Mouse (Mus musculus) embryonic facial prominence, embryonic 15.5 days (tissue): ENCODE measurements around the gene Fcrl5. TPM values are rescaled to one million over a fixed set of nuclear protein-coding genes. Genes with fewer than 3 reads are reported as not detected.

Experiments used
- ATAC-seq: fragments of 200-750 bp; cut with Nextera tagmentation; 2 replicates; pipeline ENCODE4 v1.8.0; 2017; ENCODE audit warnings: low read depth, moderate TSS enrichment; ENCODE audit not compliant: insufficient number of reproducible peaks, low FRiP score, low TSS enrichment
- H3K27ac ChIP-seq: fragments of 300-500 bp; sonication (generic); replicated peaks from 2 replicates; pipeline ENCODE4 v1.5.1; 2015; ENCODE audit warnings: mild to moderate bottlenecking, inconsistent platforms
- H3K27me3 ChIP-seq: fragments of 300-500 bp; sonication (generic); 2 replicates; pipeline ENCODE4 v1.6.1; 2015; ENCODE audit warnings: inconsistent platforms
- H3K36me3 ChIP-seq: fragments of 300-500 bp; sonication (generic); 2 replicates; pipeline ENCODE4 v1.6.1; 2015; ENCODE audit warnings: mild to moderate bottlenecking, inconsistent platforms
- H3K4me1 ChIP-seq: fragments of 300-500 bp; sonication (generic); 2 replicates; pipeline ENCODE4 v1.6.1; 2015; ENCODE audit warnings: inconsistent platforms
- H3K4me2 ChIP-seq: fragments of 300-500 bp; sonication (generic); replicated peaks from 2 replicates; pipeline ENCODE4 v1.6.1; 2015; ENCODE audit warnings: mild to moderate bottlenecking, inconsistent platforms
- H3K4me3 ChIP-seq: fragments of 300-500 bp; sonication (generic); replicated peaks from 2 replicates; pipeline ENCODE4 v1.5.1; 2015; ENCODE audit warnings: mild to moderate bottlenecking, inconsistent platforms
- H3K9ac ChIP-seq: fragments of 300-500 bp; sonication (generic); 2 replicates; pipeline ENCODE4 v1.6.1; 2015; ENCODE audit warnings: inconsistent platforms
- H3K9me3 ChIP-seq: fragments of 300-500 bp; sonication (generic); replicated peaks from 2 replicates; pipeline ENCODE4 v1.6.1; 2016; ENCODE audit warnings: inconsistent platforms
- WGBS: fragments of 180-500 bp; shearing (Covaris S2); methylation state at CpG from one replicate; pipeline ENCODE4 v1.1.7; 2015; 5-methylcytosine and 5-hydroxymethylcytosine counted together
- polyA plus RNA-seq: library from polyadenylated mRNA; unstranded; fragments of >200 nt; fragmentation: Nextera tagmentation; extraction: Ambion mirVana; gene quantifications from 2 replicates; pipeline ENCODE4 v1.2.1, GENCODE M21; 2015

Gene Fcrl5
- polyA plus RNA-seq, 1 experiment from 2014 or later, result not detected

- H3K9ac ChIP-seq, result no peak overlapping the region
- WGBS, result 45% methylated on average over 8 of the region's 8 CpGs
- no peak overlapping the region for H3K27ac ChIP-seq
- H3K4me1 ChIP-seq, result peaks cover 12% of the 10 kb centered on the region
- H3K9me3 ChIP-seq, result no peaks in the 10 kb centered on the region
- H3K4me3 ChIP-seq, result no peak overlapping the region
- no peak for ATAC-seq
- H3K4me2 ChIP-seq, result no peak overlapping the region
- 0 out of 2 replicates have a peak, but pooled peaks cover 7% of the 10 kb centered on the region for H3K27me3 ChIP-seq
- H3K36me3 ChIP-seq, result no peaks in the 10 kb centered on the region
Observed at GRCm38 (mm10) chr3:87501151-87501550, 65.6 kb downstream of the Fcrl5 start.

GRCm38 (mm10) chr3:87502771-87503170 is 67.2 kb downstream of the Fcrl5 start:
- 90% methylated on average over 6 of the region's 6 CpGs for WGBS

DNA sequence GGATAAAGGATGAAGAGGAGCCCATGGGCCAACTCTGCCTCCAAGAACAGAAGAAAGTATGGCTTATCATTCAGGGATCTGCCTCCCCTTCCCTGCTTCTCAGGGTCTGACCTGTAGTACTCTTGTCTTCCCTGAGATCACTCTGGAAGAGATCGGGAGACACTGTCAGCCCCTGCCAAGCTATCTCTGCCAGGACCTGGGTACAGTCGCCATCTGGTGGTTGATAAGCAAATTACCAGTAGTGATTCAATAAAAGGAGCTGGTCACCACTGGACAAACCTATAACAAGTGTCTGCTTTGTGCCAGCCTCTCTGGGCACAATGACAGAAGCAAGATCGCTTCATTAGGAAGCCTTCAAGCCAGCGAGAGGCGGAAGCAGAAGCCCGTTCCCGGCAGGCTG is 68.8 kb downstream of the Fcrl5 start:
- H3K27ac ChIP-seq, result no peak overlapping the region
- H3K4me1 ChIP-seq, result peaks cover 22% of the 10 kb centered on the region
- H3K9ac ChIP-seq, result no peak overlapping the region
- H3K4me2 ChIP-seq, result no peak overlapping the region
- no peak overlapping the region for H3K4me3 ChIP-seq
- 0 out of 2 replicates have a peak, but pooled peaks cover 7% of the 10 kb centered on the region for H3K27me3 ChIP-seq
- no peaks in the 10 kb centered on the region for H3K36me3 ChIP-seq
- H3K9me3 ChIP-seq, result no peaks in the 10 kb centered on the region
- ATAC-seq, result no peak
- WGBS, result 21% methylated on average over 7 of the region's 7 CpGs

More at GRCm38 (mm10) chr3:87502771-87503170, 67.2 kb downstream of the Fcrl5 start:
- Histone ChIP-seq H3K27me3 (0 out of 2 replicates have a peak, but pooled peaks cover 7% of the 10 kb centered on the region), H3K4me3 (no peak overlapping the region), H3K4me1 (peaks cover 12% of the 10 kb centered on the region), H3K4me2 (no peak overlapping the region), H3K27ac (no peak overlapping the region), H3K9ac (no peak overlapping the region), H3K36me3 (no peaks in the 10 kb centered on the region), H3K9me3 (no peaks in the 10 kb centered on the region)
- ATAC-seq, result no peak

- H3K4me1 ChIP-seq, result peaks cover 24% of the 10 kb centered on the region
- H3K36me3 ChIP-seq, result no peaks in the 10 kb centered on the region
- no peak overlapping the region for H3K4me2 ChIP-seq
- H3K27ac ChIP-seq, result no peak overlapping the region
- H3K27me3 ChIP-seq, result 0 out of 2 replicates have a peak, but pooled peaks cover 7% of the 10 kb centered on the region
- no peak overlapping the region; the same call in 1 of the 2 replicates for H3K9ac ChIP-seq
- 39% methylated on average over 4 of the region's 4 CpGs for WGBS
- no peak for ATAC-seq
- no peak overlapping the region for H3K4me3 ChIP-seq
- H3K9me3 ChIP-seq, result no peaks in the 10 kb centered on the region
Observed at GRCm38 (mm10) chr3:87504749-87505425, 69.3 kb downstream of the Fcrl5 start.

DNA sequence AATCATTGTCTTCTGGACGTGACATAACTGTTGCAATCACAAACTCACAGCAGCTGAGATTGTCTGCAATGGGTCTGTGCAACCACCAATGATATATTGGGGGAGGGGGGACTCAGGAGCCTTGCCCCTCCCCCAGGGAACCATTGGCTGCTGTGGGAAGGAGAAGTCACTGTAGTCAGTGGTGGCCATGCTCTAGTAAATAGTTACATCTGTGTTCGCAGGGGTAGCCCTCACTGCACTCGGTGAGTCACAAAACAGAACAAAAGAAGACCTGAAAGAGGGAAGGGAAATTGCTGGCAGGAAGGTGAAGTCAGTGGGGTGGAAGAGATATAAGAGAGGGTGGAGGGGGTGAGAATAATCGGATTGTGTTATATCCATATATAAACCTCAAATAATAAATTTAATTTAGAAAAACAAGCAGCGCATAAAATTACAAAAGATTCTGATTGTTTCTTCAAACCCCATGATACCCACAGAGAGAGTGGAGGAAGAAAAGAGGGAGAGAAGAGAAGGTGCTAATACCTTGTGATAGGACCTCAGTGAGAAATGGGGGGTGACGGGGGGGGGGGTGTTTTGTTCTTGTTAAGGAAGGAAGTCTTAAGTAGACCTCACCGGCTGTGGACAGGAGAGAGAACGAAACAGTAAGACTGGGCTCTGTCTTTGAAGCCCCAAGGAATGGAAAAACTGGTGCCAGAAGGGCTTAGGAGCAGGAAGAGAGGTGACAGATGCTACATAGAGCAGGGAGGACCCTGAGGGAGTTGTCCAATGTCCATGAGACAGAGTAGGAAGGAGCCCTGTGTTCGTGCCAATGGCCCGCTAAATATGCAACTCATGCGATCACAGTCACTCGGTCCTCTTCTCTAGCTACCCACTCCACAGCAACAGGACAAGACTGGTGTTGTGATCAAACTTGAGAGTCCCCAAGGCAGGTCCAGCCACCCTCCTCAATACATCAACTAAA is 71.2 kb downstream of the Fcrl5 start:
- H3K4me2 ChIP-seq, result no peak overlapping the region
- H3K9ac ChIP-seq, result no peak overlapping the region
- no peak overlapping the region for H3K4me3 ChIP-seq
- H3K9me3 ChIP-seq, result no peaks in the 10 kb centered on the region
- ATAC-seq, result no peak
- 0 out of 2 replicates have a peak, but pooled peaks cover 2% of the 10 kb centered on the region for H3K27me3 ChIP-seq
- H3K4me1 ChIP-seq, result peaks cover 16% of the 10 kb centered on the region
- WGBS, result 65% methylated on average over 12 of the region's 12 CpGs
- H3K27ac ChIP-seq, result no peak overlapping the region
- H3K36me3 ChIP-seq, result no peaks in the 10 kb centered on the region

DNA sequence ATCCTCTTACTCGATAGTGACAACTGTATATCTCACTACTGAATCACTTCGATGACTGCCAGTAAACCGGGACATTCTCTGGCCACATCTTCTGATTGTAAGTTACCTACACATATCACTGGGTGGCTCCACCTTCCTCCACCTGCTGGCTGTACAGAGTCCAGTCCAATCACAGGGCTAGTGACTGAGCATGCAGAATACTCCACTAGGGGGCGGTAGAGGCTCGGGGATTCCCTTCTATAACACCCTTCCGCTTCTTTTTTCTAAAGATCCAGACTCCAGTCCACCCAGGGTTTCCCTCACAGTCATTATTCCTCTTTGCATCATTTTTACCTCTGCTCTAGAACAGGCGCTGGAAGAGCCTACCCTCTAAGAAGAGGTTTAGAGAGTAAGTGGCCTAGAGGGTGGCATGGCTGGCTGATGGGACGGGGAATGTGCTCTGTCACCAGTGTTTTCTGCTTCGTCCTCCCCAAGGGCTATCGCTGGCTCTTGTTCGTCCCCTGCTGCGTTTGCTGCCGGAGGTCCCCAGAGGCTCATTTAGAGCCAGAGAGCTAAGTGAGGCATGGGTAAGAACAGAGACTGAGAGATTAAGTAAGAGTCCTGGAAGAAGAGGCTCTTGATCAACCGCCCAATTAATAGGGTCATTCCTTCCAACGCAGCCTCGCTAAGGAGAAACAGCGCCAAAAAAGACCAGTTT is 72.8 kb downstream of the Fcrl5 start:
- no peaks in the 10 kb centered on the region for H3K9me3 ChIP-seq
- ATAC-seq, result peak; percentile 66; the same call in 1 of the 2 replicates
- H3K4me1 ChIP-seq, result peaks cover 21% of the 10 kb centered on the region
- H3K9ac ChIP-seq, result no peak overlapping the region
- no peak overlapping the region for H3K4me3 ChIP-seq
- WGBS, result 26% methylated on average over 17 of the region's 17 CpGs
- H3K27ac ChIP-seq, result no peak overlapping the region
- H3K36me3 ChIP-seq, result no peaks in the 10 kb centered on the region
- H3K27me3 ChIP-seq, result 0 out of 2 replicates have a peak, but pooled peaks cover 2% of the 10 kb centered on the region
- peak overlapping the region; percentile 21 for H3K4me2 ChIP-seq

DNA sequence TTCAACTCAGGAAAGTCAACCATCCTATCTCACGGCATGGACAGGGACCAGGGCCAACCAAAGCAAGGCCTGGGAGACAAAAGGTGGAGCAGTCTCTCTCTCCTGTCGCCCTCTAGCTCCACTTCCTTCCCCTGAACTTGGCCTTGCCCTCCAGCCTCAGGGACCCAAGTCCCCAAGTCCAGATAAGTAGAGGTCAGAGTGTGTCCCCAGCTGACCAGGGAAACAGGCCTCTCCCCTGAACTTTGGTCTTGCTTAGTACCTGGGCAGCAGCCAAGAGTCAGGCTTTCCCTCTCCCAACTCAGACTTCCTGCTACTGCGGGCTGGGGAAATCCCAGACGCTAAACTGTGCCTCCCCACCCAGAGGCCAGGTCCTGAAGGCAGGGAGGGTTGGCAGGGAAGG is 73.5 kb downstream of the Fcrl5 start:
- Histone ChIP-seq H3K36me3 (no peaks in the 10 kb centered on the region), H3K9ac (no peak overlapping the region), H3K4me2 (no peak overlapping the region), H3K27me3 (no peaks in the 10 kb centered on the region), H3K4me3 (no peak overlapping the region), H3K4me1 (peaks cover 21% of the 10 kb centered on the region), H3K9me3 (no peaks in the 10 kb centered on the region), H3K27ac (no peak overlapping the region)
- WGBS, result 40% methylated on average over 4 of the region's 4 CpGs
- ATAC-seq, result no peak

GRCm38 (mm10) chr3:87510832-87511231 is 75.3 kb downstream of the Fcrl5 start:
- no peak for ATAC-seq
- Histone ChIP-seq H3K4me3 (no peak overlapping the region), H3K9me3 (no peaks in the 10 kb centered on the region), H3K9ac (no peak overlapping the region), H3K27ac (no peak overlapping the region), H3K36me3 (no peaks in the 10 kb centered on the region), H3K27me3 (no peaks in the 10 kb centered on the region), H3K4me1 (peaks cover 22% of the 10 kb centered on the region), H3K4me2 (no peak overlapping the region)
- WGBS, result 85% methylated on average over 9 of the region's 9 CpGs

DNA sequence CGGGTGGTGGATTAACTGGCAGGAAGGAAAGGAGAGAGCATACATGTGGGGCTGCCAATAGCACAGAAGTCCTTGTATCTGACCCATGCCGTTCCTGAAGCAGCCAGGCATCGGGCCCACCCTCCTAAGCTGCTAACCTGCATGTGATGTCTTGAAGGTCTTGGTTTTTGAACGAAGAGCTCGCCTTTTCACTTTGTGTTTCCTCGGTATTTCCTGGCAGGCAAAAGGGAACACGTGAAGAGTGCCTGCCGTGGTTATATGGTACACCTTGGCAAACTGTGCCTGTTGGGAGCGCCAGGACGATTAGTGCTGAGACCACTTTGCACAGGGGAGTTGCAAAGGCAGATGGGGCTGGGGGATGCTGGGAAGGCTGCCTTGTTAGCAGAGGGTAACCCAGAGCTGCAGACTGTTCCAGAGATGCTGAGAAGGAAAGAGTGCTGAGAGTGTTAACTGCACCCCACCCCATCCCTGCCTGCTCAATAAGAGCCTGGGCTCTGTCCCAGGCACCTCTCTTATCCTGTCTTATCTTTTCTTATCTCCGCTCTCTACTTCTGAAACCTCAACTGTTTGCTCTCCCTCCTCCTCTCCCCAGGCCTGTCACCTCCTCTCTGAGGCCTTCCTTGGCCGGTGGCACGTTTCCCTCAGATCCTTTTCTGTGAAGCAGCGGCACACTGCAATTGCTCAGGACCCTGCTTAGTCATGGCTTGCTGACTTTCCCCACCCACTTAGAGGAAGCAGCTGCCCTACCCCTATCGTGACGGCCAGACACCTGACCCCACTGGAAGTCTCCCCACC is 76.6 kb downstream of the Fcrl5 start:
- H3K27me3 ChIP-seq, result no peaks in the 10 kb centered on the region
- no peak overlapping the region for H3K9ac ChIP-seq
- ATAC-seq, result no peak
- no peaks in the 10 kb centered on the region for H3K9me3 ChIP-seq
- peaks cover 27% of the 10 kb centered on the region for H3K4me1 ChIP-seq
- no peak overlapping the region for H3K4me2 ChIP-seq
- 46% methylated on average over 16 of the region's 16 CpGs for WGBS
- no peak overlapping the region for H3K27ac ChIP-seq
- no peak overlapping the region for H3K4me3 ChIP-seq
- no peaks in the 10 kb centered on the region for H3K36me3 ChIP-seq

DNA sequence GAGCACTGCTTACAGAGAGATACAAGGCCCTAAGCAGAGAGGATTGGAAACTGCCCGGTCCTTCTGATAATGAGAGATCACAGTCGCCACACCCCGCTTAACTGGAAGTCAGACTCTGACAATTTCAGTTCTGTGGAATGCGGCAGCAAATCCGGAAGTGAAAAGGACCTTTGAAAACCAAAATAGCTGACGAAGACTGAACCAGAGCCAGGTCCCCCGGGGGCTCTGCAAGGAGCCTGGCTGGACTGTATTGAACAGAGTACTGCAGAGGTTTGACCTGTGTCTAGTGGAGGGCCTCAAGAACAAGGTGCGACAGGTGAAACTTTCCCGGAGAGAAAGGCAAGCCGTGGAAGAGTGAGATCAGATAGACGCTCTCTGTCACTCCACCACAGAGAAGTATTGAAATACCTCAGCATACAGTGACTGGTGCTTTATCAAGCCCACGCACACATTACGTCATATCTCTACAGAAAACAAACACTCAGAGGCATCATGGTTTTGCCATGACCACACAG is 80.1 kb downstream of the Fcrl5 start:
- 44% methylated on average over 13 of the region's 13 CpGs for WGBS
- Histone ChIP-seq H3K27me3 (no peaks in the 10 kb centered on the region), H3K9ac (no peak overlapping the region), H3K4me2 (no peak overlapping the region), H3K27ac (no peak overlapping the region), H3K36me3 (no peaks in the 10 kb centered on the region), H3K4me3 (no peak overlapping the region), H3K4me1 (0 out of 2 replicates have a peak, but pooled peaks cover 14% of the 10 kb centered on the region), H3K9me3 (no peaks in the 10 kb centered on the region)
- ATAC-seq, result no peak
